Mouse (Mus musculus) layer of hippocampus, postnatal 25 days (tissue): Measurements from ENCODE around the gene Duxf3. TPM values are rescaled to one million over a fixed set of nuclear protein-coding genes. Genes with fewer than 3 reads are reported as not detected.
"Not testable (repeated sequence)": the region's sequence is repeated elsewhere in the genome, so short reads cannot be mapped to it uniquely, and the experiment has no call there.

ENCODE experiments used
- DNase-seq, 2 experiments: peaks; one replicate each; pipeline ENCODE4 v3.0.0; 2022; ENCODE audit warnings: mixed read lengths in 2 of 2, low spot score in 1 of 2; ENCODE audit errors: extremely low spot score in 1 of 2
- total RNA-seq, 2 experiments: library from RNA; stranded (reverse); gene quantifications; 2 replicates each; pipeline ENCODE4 v1.2.3; 2021

Gene Duxf3
- total RNA-seq, 2 experiments from 2014 or later = not detected

GRCm38 (mm10) chr10:58223972-58224805, 8.3 kb downstream of the Duxf3 start:
- peak; percentile 36 to 46 for DNase-seq

DNA sequence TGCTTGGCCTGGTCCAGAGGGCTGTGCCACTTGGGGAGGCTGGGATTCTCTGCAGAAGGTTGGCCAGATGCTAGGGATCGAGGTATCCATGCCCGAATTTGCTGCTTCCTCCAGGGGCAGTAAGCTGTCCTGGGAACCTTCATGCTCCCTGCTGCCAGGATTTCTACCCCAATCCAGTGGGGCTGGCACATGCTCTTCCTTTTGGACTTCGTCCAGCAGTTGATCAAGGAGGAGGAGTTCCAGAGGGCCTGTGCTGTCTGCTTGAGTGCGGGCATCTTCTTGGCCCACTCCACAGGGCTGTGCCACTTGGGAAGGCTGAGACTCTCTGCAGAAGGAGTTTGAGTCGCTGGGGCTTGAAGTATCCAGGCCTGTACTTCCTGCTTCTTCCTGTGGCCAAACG, 9.3 kb downstream of the Duxf3 start:
- not testable (repeated sequence) for DNase-seq

DNA sequence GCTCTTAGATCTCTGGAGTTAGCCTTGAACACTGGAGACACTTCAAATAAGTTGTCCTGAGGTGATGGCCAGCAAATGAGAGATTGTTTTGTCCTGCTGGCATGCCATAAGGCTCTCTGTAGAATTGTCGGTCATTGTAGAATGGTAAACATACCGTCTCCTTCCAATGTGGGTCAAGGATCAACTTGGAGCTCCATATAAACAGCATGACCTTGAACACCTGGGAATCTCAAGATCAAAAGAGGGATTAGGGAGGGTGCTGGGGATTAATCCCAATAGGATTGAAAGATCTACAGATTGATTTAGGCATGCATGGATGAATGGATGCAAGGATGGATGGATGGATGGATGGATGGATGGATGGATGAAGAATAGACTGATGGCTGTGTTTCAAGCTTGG, 10.9 kb downstream of the Duxf3 start:
- DNase-seq = not testable (repeated sequence)

GRCm38 (mm10) chr10:58220726-58221125, 11.7 kb downstream of the Duxf3 start:
- no peak for DNase-seq

DNA sequence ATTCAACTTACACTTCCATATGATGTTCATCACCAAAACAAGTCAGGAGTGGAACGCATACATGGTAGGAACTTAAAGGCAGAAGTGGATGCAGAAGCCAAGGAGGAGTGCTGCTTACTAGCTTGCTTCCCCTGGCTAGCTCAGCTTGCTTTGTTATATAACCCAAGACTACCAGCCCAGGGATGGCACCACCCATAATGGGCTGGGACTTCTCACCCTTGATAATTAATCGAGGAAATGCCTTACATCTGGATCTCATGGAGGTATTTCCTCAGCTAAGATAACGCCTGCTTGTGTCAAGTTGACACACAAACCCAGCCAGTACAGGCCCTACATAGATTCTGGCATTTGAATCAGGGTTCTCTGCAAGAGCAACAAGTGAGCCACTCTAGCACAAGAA, 15.1 kb downstream of the Duxf3 start:
- no peak for DNase-seq

GRCm38 (mm10) chr10:58215353-58215752, 17.1 kb downstream of the Duxf3 start:
- DNase-seq = no peak

DNA sequence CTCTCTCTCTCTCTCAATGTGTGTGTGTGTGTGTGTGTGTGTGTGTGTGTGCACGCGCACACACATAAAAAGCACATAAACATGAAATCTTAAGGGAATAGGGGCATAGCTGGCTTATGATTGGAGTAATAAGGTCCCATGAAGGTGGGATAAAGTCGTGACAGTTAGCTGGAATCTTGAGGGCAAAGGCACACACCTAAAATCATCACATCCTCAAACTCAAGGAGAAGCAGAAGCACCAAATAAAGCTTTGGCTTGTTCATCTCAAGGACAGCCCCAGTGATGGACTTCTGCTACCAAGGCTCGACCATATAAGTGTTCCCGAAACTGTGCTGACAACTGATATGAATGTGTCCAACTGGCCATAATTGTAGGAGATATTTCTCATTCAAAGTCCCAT, 17.5 kb downstream of the Duxf3 start:
- no peak for DNase-seq

DNA sequence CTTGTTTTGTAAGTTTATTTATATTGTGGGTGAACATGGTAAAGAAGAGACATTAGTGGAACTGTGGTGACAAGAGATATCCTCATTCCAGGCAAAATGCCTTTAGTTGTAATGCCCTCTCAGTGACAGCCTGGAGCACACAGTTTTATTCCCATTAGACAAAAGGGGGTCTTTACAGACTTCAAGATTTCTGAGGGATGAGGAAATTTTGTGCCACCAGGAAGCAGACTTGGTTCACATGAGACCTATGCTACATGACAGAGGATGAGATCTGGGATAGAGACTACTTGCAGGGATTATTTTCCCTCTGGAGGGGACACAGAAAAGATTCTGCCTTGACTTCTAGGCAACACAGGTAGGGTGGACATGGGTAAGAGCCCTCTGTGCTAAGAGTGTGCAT, 18.0 kb downstream of the Duxf3 start:
- DNase-seq = no peak

DNA sequence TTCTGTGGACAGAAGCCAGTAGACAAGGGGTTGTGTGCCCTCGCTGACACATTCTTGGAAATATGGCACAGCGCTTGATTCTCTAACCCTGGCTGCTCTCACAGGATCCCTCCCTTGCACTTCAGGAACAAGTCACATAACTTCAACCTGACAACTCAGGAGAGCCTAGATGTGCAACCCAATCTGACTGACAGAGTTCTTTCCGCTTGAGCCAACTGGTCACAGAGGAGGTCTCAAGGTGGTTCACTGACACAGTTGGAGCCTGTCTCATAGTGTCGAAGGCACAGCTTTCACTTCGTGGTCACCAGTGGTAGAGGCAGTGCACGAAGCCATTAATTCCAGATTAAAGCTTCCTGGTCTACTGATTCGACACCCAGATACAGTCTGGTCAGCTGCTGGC, 20.2 kb downstream of the Duxf3 start:
- no peak for DNase-seq

DNA sequence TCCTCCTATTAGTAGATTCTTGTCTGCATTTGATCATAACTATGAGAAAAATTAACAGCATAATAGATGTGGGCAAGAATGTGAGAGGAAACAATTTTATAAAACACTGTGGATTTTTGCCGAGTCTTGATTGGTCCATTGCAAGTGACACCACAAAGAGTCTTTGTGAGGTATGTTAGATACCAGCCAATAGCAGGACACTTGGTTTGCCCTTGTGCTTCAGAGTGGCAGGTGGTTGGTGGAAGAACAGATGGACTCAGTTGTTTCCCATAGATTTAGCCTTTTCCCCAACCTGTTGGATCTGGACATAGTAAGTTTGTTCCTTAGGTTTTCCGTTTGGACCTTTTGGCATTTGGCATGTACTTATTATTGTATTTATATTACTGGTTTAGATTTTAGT, 21.3 kb downstream of the Duxf3 start:
- DNase-seq = no peak

DNA sequence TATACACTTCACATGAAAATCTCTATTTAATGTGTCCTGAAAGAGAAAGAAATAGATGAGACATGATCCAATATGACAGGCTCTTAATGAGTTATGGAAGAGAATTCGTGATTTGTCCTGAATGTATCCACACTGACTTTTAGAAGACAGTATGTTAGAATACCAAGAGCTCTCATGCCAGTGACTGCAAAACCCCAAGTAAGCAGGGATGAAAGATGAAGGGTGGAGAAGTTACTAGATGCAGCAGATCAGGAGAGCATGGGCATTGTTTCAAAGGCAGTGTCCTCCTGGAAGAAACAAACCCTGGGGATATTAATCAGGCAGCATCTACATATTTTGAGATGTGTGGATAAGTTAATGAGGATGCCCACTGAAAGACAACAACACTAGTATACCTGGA, 22.0 kb downstream of the Duxf3 start:
- DNase-seq = no peak

- no peak for DNase-seq
Measured at GRCm38 (mm10) chr10:58209710-58210467, 22.6 kb downstream of the Duxf3 start.

- no peak for DNase-seq
Measured at GRCm38 (mm10) chr10:58206639-58207404, 25.7 kb downstream of the Duxf3 start.

DNA sequence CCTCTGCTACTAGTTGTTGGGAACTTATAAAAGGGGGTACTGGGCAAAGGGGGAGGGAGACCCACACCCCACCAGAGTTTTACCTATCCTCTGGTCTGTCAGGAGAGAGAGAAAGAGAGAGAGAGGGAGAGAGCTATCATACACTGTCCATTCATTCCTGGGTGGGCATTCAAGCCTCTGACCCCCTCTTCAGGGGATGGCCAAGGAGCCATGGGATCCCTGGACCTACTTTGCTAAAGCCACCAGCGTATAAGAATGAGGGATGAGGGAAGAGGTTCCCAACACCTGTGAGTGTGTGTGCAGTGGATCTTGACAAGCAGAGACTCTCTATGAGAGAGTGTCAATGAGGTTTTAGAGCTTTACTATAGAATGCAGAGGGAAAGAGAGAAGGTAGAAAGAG, 26.5 kb downstream of the Duxf3 start:
- DNase-seq = no peak

Other genes with a start within 250 kb of the Duxf3 start
- not detected for gene AW822073, start 7.7 kb downstream of the Duxf3 start, total RNA-seq
- not detected for gene Gm4981, start 4.0 kb upstream of the Duxf3 start, total RNA-seq
- gene Gcc2, start 22.8 kb upstream of the Duxf3 start, total RNA-seq = 10 to 100 TPM; 75.2 to 81.7 TPM
- 10 to 100 TPM; 24.5 to 25.0 TPM for gene Lims1, start 90.8 kb upstream of the Duxf3 start, total RNA-seq
- 10 to 100 TPM; 70.2 to 77.3 TPM for gene Ranbp2, start 214.2 kb upstream of the Duxf3 start, total RNA-seq